Mouse (Mus musculus) right cerebral cortex, adult 18-20 months (tissue): Measurements from ENCODE around the gene Ssxa1.
"Not testable (repeated sequence)": the region's sequence is repeated elsewhere in the genome, so short reads cannot be mapped to it uniquely, and the experiment has no call there.

Source experiments
- DNase-seq: peaks from one replicate; pipeline ENCODE4 v3.0.0; 2022; ENCODE audit warnings: mixed read lengths

Ssxa1 gene

DNA sequence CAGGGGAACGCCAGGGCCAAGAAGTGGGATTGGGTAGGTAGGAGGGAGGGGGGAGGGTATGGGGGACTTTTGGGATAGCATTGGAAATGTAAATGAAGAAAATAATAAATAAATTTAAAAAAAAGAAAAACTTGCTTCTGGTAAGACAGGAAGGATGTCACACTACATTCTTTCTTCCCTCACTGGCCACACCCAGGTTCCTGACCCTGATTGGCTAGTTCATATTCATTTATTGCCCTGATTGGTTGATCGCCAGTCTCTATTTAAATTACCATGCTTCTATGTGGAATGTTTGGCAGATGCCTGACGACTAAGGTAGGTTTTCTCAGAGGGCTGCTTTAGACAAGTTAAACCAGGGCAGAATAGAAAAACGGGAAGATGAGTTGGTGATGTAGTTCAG is at the start of gene Ssxa1:
TSS of gene Ssxa1 (plus strand) at position 301 of the 400 bp plus-strand sequence.
- DNase-seq, result no peak

GRCm38 (mm10) chrX:21068106-21068505 is 47.5 kb upstream of the Ssxa1 start, which contains the start of gene Spaca5:
Gene Spaca5 (plus strand): TSS chrX:21068406.
- no peak for DNase-seq

DNA sequence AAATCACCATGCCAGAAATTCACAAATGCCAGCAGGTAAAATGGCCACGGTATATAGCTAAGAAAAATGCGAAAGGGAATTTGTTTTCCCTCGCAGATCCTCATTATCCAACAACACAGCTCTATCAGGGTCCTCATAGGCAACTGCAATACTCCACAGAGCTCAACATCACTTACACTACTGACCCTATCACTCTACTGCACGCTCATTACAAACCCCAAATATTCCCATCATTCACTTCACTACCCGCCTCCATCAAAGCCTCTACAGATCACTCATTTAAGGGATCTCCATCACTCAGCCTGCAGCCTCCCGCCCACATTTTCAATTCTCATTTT is 27.0 kb upstream of the Ssxa1 start:
- DNase-seq, result no peak

GRCm38 (mm10) chrX:21088983-21089866 is 26.4 kb upstream of the Ssxa1 start, which contains the start of gene Zfp300:
Gene Zfp300 (minus strand): TSS chrX:21089527.
- DNase-seq, result peak; percentile 74

- DNase-seq, result peak; percentile 0
These were observed 25.8 kb upstream of the Ssxa1 start for GRCm38 (mm10) chrX:21089867-21090239.

GRCm38 (mm10) chrX:21146675-21147074 is 31.1 kb downstream of the Ssxa1 start:
- not testable (repeated sequence) for DNase-seq
